Mouse (Mus musculus) embryonic facial prominence, embryonic 15.5 days (tissue): Measurements from ENCODE around the gene Hoxa2. TPM values are rescaled to one million over a fixed set of nuclear protein-coding genes. Genes with fewer than 3 reads are reported as not detected.

Experiments used
- ATAC-seq: fragments of 200-750 bp; cut with Nextera tagmentation; 2 replicates; pipeline ENCODE4 v1.8.0; 2017; ENCODE audit warnings: low read depth, moderate TSS enrichment; ENCODE audit not compliant: insufficient number of reproducible peaks, low FRiP score, low TSS enrichment
- H3K27ac ChIP-seq: fragments of 300-500 bp; sonication (generic); replicated peaks from 2 replicates; pipeline ENCODE4 v1.5.1; 2015; ENCODE audit warnings: mild to moderate bottlenecking, inconsistent platforms
- H3K27me3 ChIP-seq: fragments of 300-500 bp; sonication (generic); 2 replicates; pipeline ENCODE4 v1.6.1; 2015; ENCODE audit warnings: inconsistent platforms
- H3K36me3 ChIP-seq: fragments of 300-500 bp; sonication (generic); 2 replicates; pipeline ENCODE4 v1.6.1; 2015; ENCODE audit warnings: mild to moderate bottlenecking, inconsistent platforms
- H3K4me1 ChIP-seq: fragments of 300-500 bp; sonication (generic); 2 replicates; pipeline ENCODE4 v1.6.1; 2015; ENCODE audit warnings: inconsistent platforms
- H3K4me2 ChIP-seq: fragments of 300-500 bp; sonication (generic); replicated peaks from 2 replicates; pipeline ENCODE4 v1.6.1; 2015; ENCODE audit warnings: mild to moderate bottlenecking, inconsistent platforms
- H3K4me3 ChIP-seq: fragments of 300-500 bp; sonication (generic); replicated peaks from 2 replicates; pipeline ENCODE4 v1.5.1; 2015; ENCODE audit warnings: mild to moderate bottlenecking, inconsistent platforms
- H3K9ac ChIP-seq: fragments of 300-500 bp; sonication (generic); 2 replicates; pipeline ENCODE4 v1.6.1; 2015; ENCODE audit warnings: inconsistent platforms
- H3K9me3 ChIP-seq: fragments of 300-500 bp; sonication (generic); replicated peaks from 2 replicates; pipeline ENCODE4 v1.6.1; 2016; ENCODE audit warnings: inconsistent platforms
- WGBS: fragments of 180-500 bp; shearing (Covaris S2); methylation state at CpG from one replicate; pipeline ENCODE4 v1.1.7; 2015; 5-methylcytosine and 5-hydroxymethylcytosine counted together
- polyA plus RNA-seq: library from polyadenylated mRNA; unstranded; fragments of >200 nt; fragmentation: Nextera tagmentation; extraction: Ambion mirVana; gene quantifications from 2 replicates; pipeline ENCODE4 v1.2.1, GENCODE M21; 2015

The Hoxa2 gene
- polyA plus RNA-seq, 1 experiment from 2014 or later = 0.32 TPM

GRCm38 (mm10) chr6:52161336-52162092 lies 3.1 kb downstream of the Hoxa2 start:
- H3K36me3 ChIP-seq = no peaks in the 10 kb centered on the region
- WGBS = 10% methylated on average over 8 of the region's 8 CpGs
- H3K4me1 ChIP-seq = peaks cover 14% of the 10 kb centered on the region
- H3K4me3 ChIP-seq = no peak overlapping the region
- H3K9ac ChIP-seq = no peak overlapping the region
- peaks cover 97% of the 10 kb centered on the region for H3K27me3 ChIP-seq
- H3K4me2 ChIP-seq = no peak overlapping the region
- no peak for ATAC-seq
- H3K9me3 ChIP-seq = no peaks in the 10 kb centered on the region
- no peak overlapping the region for H3K27ac ChIP-seq

GRCm38 (mm10) chr6:52160511-52161335 lies 3.9 kb downstream of the Hoxa2 start:
- Histone ChIP-seq H3K27ac (no peak overlapping the region), H3K4me3 (no peak overlapping the region), H3K9ac (no peak overlapping the region), H3K4me1 (peaks cover 14% of the 10 kb centered on the region), H3K27me3 (peaks cover 97% of the 10 kb centered on the region), H3K4me2 (no peak overlapping the region), H3K36me3 (no peaks in the 10 kb centered on the region), H3K9me3 (no peaks in the 10 kb centered on the region)
- 4% methylated on average over 30 of the region's 30 CpGs for WGBS
- no peak for ATAC-seq

GRCm38 (mm10) chr6:52159979-52160378 lies 4.7 kb downstream of the Hoxa2 start:
- ATAC-seq = no peak
- Histone ChIP-seq H3K9me3 (no peaks in the 10 kb centered on the region), H3K4me2 (no peak overlapping the region), H3K9ac (no peak overlapping the region), H3K27ac (no peak overlapping the region), H3K4me1 (peaks cover 14% of the 10 kb centered on the region), H3K36me3 (no peaks in the 10 kb centered on the region), H3K27me3 (peaks cover 97% of the 10 kb centered on the region), H3K4me3 (no peak overlapping the region)
- WGBS = 7% methylated on average over 9 of the region's 9 CpGs

GRCm38 (mm10) chr6:52159164-52159761 lies 5.4 kb downstream of the Hoxa2 start:
- Histone ChIP-seq H3K9me3 (no peaks in the 10 kb centered on the region), H3K4me2 (peak overlapping the region; percentile 98), H3K27ac (no peak overlapping the region), H3K36me3 (no peaks in the 10 kb centered on the region), H3K4me3 (peak overlapping the region; percentile 57), H3K27me3 (peaks cover 97% of the 10 kb centered on the region), H3K4me1 (peaks cover 14% of the 10 kb centered on the region), H3K9ac (no peak overlapping the region)
- ATAC-seq = no peak
- WGBS = 6% methylated on average over 12 of the region's 12 CpGs

GRCm38 (mm10) chr6:52158276-52159051 lies 6.2 kb downstream of the Hoxa2 start, which contains the start of gene Hoxa1:
Hoxa1 (minus strand) TSS chr6:52158317.
- peak within 1 kb of the TSS; percentile 57 for H3K4me3 ChIP-seq
- ATAC-seq = peak; percentile 55
- peaks cover 96% of the 10 kb centered on the region for H3K27me3 ChIP-seq
- no peaks in the 10 kb centered on the region for H3K36me3 ChIP-seq
- no peak within 1 kb of the TSS for H3K27ac ChIP-seq
- no peaks in the 10 kb centered on the region for H3K9me3 ChIP-seq
- peak within 1 kb of the TSS; percentile 26; the same call in 1 of the 2 replicates for H3K9ac ChIP-seq
- WGBS = under 1% methylated on average over 55 of the region's 55 CpGs
- H3K4me1 ChIP-seq = peaks cover 14% of the 10 kb centered on the region
- peak within 1 kb of the TSS; percentile 98 for H3K4me2 ChIP-seq

GRCm38 (mm10) chr6:52157466-52158275 lies 7.0 kb downstream of the Hoxa2 start:
- Histone ChIP-seq H3K27me3 (peaks cover 96% of the 10 kb centered on the region), H3K4me3 (peak overlapping the region; percentile 57), H3K27ac (no peak overlapping the region), H3K9ac (no peak overlapping the region), H3K4me1 (peaks cover 14% of the 10 kb centered on the region), H3K9me3 (no peaks in the 10 kb centered on the region), H3K36me3 (no peaks in the 10 kb centered on the region), H3K4me2 (peak overlapping the region; percentile 98)
- ATAC-seq = no peak; the same call in 1 of the 2 replicates
- 2% methylated on average over 32 of the region's 32 CpGs for WGBS

- Histone ChIP-seq H3K4me2 (no peak overlapping the region), H3K4me3 (no peak overlapping the region)
Observed at GRCm38 (mm10) chr6:52156551-52157200, 8.0 kb downstream of the Hoxa2 start.

GRCm38 (mm10) chr6:52155471-52155870 lies 9.2 kb downstream of the Hoxa2 start:
- H3K4me2 ChIP-seq = no peak overlapping the region
- no peak overlapping the region for H3K4me3 ChIP-seq
- no peaks in the 10 kb centered on the region for H3K9me3 ChIP-seq
- no peak for ATAC-seq
- H3K27me3 ChIP-seq = peaks cover 99% of the 10 kb centered on the region
- H3K27ac ChIP-seq = no peak overlapping the region
- H3K4me1 ChIP-seq = peaks cover 14% of the 10 kb centered on the region
- no peaks in the 10 kb centered on the region for H3K36me3 ChIP-seq
- WGBS = 45% methylated on average over 3 of the region's 3 CpGs
- no peak overlapping the region for H3K9ac ChIP-seq

More at GRCm38 (mm10) chr6:52156551-52157200, 8.0 kb downstream of the Hoxa2 start:
- 4% methylated on average over 20 of the region's 20 CpGs for WGBS
- Histone ChIP-seq H3K27ac (no peak overlapping the region), H3K27me3 (peaks cover 98% of the 10 kb centered on the region), H3K36me3 (no peaks in the 10 kb centered on the region), H3K9ac (no peak overlapping the region), H3K4me1 (peaks cover 14% of the 10 kb centered on the region), H3K9me3 (no peaks in the 10 kb centered on the region)
- no peak for ATAC-seq

- no peak overlapping the region for H3K4me2 ChIP-seq
- H3K36me3 ChIP-seq = no peaks in the 10 kb centered on the region
- WGBS = 13% methylated on average over 5 of the region's 5 CpGs
- no peak overlapping the region for H3K9ac ChIP-seq
- peaks cover 99% of the 10 kb centered on the region for H3K27me3 ChIP-seq
- H3K4me1 ChIP-seq = peaks cover 12% of the 10 kb centered on the region
- no peak overlapping the region for H3K27ac ChIP-seq
- no peak for ATAC-seq
- H3K4me3 ChIP-seq = no peak overlapping the region
- no peaks in the 10 kb centered on the region for H3K9me3 ChIP-seq
Observed at GRCm38 (mm10) chr6:52154044-52154443, 10.6 kb downstream of the Hoxa2 start.

- Histone ChIP-seq H3K4me1 (peaks cover 4% of the 10 kb centered on the region), H3K4me2 (no peak overlapping the region), H3K36me3 (no peaks in the 10 kb centered on the region), H3K27me3 (peaks cover 94% of the 10 kb centered on the region), H3K4me3 (no peak overlapping the region), H3K9me3 (no peaks in the 10 kb centered on the region), H3K27ac (no peak overlapping the region), H3K9ac (no peak overlapping the region)
- no peak for ATAC-seq
- WGBS = 3% methylated on average over 6 of the region's 6 CpGs
Observed at GRCm38 (mm10) chr6:52153270-52153669, 11.4 kb downstream of the Hoxa2 start.
